Mouse (Mus musculus) C2C12 (cell line): ENCODE measurements around the gene Espn.

Experiments
- CTCF ChIP-seq: IDR thresholded peaks from one replicate; pipeline ENCODE4 v1.5.1; 2011; ENCODE audit not compliant: control insufficient read depth, insufficient read depth, insufficient read length
- MYOG ChIP-seq: IDR thresholded peaks from one replicate; pipeline ENCODE4 v1.6.1; 2011; ENCODE audit not compliant: control insufficient read depth, insufficient read length; ENCODE audit errors: extremely low read depth
- USF1 ChIP-seq: IDR thresholded peaks from one replicate; pipeline ENCODE4 v1.6.1; 2011; ENCODE audit warnings: low read depth, mild to moderate bottlenecking, control low read depth, moderate library complexity

DNA sequence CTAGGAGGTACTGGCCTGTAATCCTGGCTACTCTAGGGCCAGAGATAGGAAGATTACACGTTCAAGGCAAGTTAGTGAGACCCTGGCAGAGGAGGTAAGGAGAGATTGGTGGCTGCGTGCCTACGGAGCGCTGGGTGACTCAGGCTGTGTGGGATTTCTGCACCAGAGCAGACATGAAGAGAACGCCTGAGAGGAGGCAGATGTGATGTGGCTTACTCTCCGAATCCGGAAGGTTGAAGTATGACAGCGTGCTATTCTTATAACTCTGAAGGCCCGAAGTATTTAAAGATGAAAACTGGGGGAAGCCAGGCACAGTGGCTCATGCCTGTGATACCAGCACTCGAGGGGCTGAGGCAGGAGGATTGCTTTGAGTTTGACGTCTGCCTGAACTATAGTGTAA lies 51.6 kb downstream of the Espn start:
- no peak for TF ChIP-seq CTCF
- no peak for TF ChIP-seq MYOG
- no peak for TF ChIP-seq USF1
